Comparison of ENCODE assay signal across 20 mouse cellular contexts in genomic region chr15:25485372-25485771, GRCm38 (mm10).
DNase-seq lines count a peak whose midpoint lies in the region; ATAC-seq and TF ChIP-seq lines count a peak whose summit lies in the region.
"Had no signal": no experiment of that assay in that cellular context is flagged by ENCODE, and none has a peak within 500 bp of the region (broad histone marks: within the 10 kb centered on the region; RNA-seq: fewer than 3 reads in every experiment).

No protein-coding gene starts in this region.

- no peaks in the 10 kb centered on the region for H3K36me3 ChIP-seq in kidney, embryonic 15.5 days
- no peaks in the 10 kb centered on the region for H3K36me3 ChIP-seq in liver, embryonic 12.5 days
- H3K36me3 ChIP-seq: embryonic facial prominence, embryonic 10.5 days; forebrain, embryonic 15.5 days; hindbrain, embryonic 12.5 days; midbrain, embryonic 10.5 days had no signal

- peaks cover 3% of the 10 kb centered on the region; the same call in 1 of the 2 replicates for H3K4me1 ChIP-seq in kidney, embryonic 15.5 days
- H3K4me1 ChIP-seq in lung, adult 2 months (ENCODE audit: control insufficient read depth, insufficient read depth, low read length) = peaks cover 6% of the 10 kb centered on the region
- no peaks in the 10 kb centered on the region for H3K4me1 ChIP-seq in liver, embryonic 12.5 days
- H3K4me1 ChIP-seq: forebrain, embryonic 15.5 days; hindbrain, embryonic 12.5 days had no signal

- H3K9me3 ChIP-seq in kidney, embryonic 15.5 days (replicated peaks) = no peaks in the 10 kb centered on the region
- H3K9me3 ChIP-seq in liver, embryonic 12.5 days (replicated peaks) = no peaks in the 10 kb centered on the region
- H3K9me3 ChIP-seq: embryonic facial prominence, embryonic 10.5 days; forebrain, embryonic 15.5 days; hindbrain, embryonic 12.5 days; midbrain, embryonic 10.5 days had no signal

- TF ChIP-seq CTCF in lung, adult 2 months (IDR thresholded peaks at IDR 0.05; ENCODE audit: insufficient read depth, low read length) = no peak

- no peak for ATAC-seq in kidney, embryonic 15.5 days (replicated peaks; ENCODE audit: low FRiP score)
- ATAC-seq in liver, embryonic 12.5 days = peak; percentile 80
- ATAC-seq: inflammation-experienced regulatory T-cells, adult 6 months had no signal

- WGBS in kidney, embryonic 15.5 days = 60% methylated on average over 9 of the region's 9 CpGs
- WGBS in lung, adult 2 months = 64% methylated on average over 9 of the region's 9 CpGs
- 59% methylated on average over 9 of the region's 9 CpGs for WGBS in liver, embryonic 12.5 days (ENCODE audit: insufficient replicate concordance)

- TF ChIP-seq POLR2A in lung, adult 2 months (IDR thresholded peaks at IDR 0.05; ENCODE audit: borderline replicate concordance, extremely low read depth, low read depth, low read length) = no peak

- H3K4me3 ChIP-seq in kidney, embryonic 15.5 days (replicated peaks) = no peak overlapping the region
- no peak overlapping the region for H3K4me3 ChIP-seq in lung, adult 2 months (replicated peaks; ENCODE audit: extremely low read depth, low read depth, low read length)
- H3K4me3 ChIP-seq in liver, embryonic 12.5 days = no peak overlapping the region
- H3K4me3 ChIP-seq: embryonic facial prominence, embryonic 10.5 days; forebrain, embryonic 15.5 days; hindbrain, embryonic 12.5 days; left cerebral cortex, adult 2 months; midbrain, embryonic 10.5 days; myocyte had no signal

- no peak overlapping the region for H3K9ac ChIP-seq in kidney, embryonic 15.5 days
- no peak overlapping the region for H3K9ac ChIP-seq in liver, embryonic 12.5 days
- H3K9ac ChIP-seq: forebrain, embryonic 15.5 days; hindbrain, embryonic 12.5 days had no signal

- no peak overlapping the region for H3K27ac ChIP-seq in kidney, embryonic 15.5 days
- H3K27ac ChIP-seq in liver, embryonic 12.5 days = peak overlapping the region; percentile 77
- H3K27ac ChIP-seq: embryonic facial prominence, embryonic 10.5 days; forebrain, embryonic 15.5 days; hindbrain, embryonic 12.5 days; left cerebral cortex, adult 2 months; midbrain, embryonic 10.5 days had no signal

- no peaks in the 10 kb centered on the region for H3K27me3 ChIP-seq in kidney, embryonic 15.5 days
- no peaks in the 10 kb centered on the region for H3K27me3 ChIP-seq in liver, embryonic 12.5 days (replicated peaks)
- H3K27me3 ChIP-seq: hindbrain, embryonic 12.5 days had no signal

- DNase-seq in kidney, adult 11 months = peak; percentile 35
- DNase-seq in lung, postnatal 25 days (ENCODE audit: low spot score) = peak; percentile 46
- no peak for DNase-seq in lung, adult 2 months
- no peak for DNase-seq in layer of hippocampus, adult 9-11 months
- no peak for DNase-seq in cerebellum, adult 18-20 months
- DNase-seq: adrenal gland, postnatal 10 days; B cell, adult 2 months; cerebellum, adult 11 months; cerebellum, postnatal 25 days; heart, adult 11 months; thymus, postnatal 36 days had no signal

- H3K4me2 ChIP-seq in kidney, embryonic 15.5 days = no peak overlapping the region
- peak overlapping the region; percentile 35; the same call in 1 of the 2 replicates for H3K4me2 ChIP-seq in liver, embryonic 12.5 days
- H3K4me2 ChIP-seq: forebrain, embryonic 15.5 days; hindbrain, embryonic 12.5 days had no signal

Comparison
In these comparisons a context has a peak if more than half of its experiments do, and no peak if none do; other contexts are left out.
1. DNase-seq: peak in kidney, adult 11 months (single experiment) and lung, postnatal 25 days (single experiment); none in lung, adult 2 months (single experiment), layer of hippocampus, adult 9-11 months (single experiment) and cerebellum, adult 18-20 months (0 of 2).